Mouse (Mus musculus): ENCODE data around the gene Sept10.

The Sept10 gene

GRCm38 (mm10) chr10:59221473-59222270 lies at the start of gene Sept10, which contains the start of gene Sowahc:
TSS of gene Sept10 (minus strand) at chr10:59221847.
TSS of gene Sowahc (plus strand) at chr10:59221953.
- peak; percentile 97 for DNase-seq

- no peak for DNase-seq
Measured at GRCm38 (mm10) chr10:59268754-59269153, 47.1 kb upstream of the Sept10 start.

GRCm38 (mm10) chr10:59268109-59268508 lies 46.5 kb upstream of the Sept10 start:
- no peak for DNase-seq

- DNase-seq: no peak
Measured at GRCm38 (mm10) chr10:59267275-59267674, 45.6 kb upstream of the Sept10 start.

GRCm38 (mm10) chr10:59266097-59266496 lies 44.5 kb upstream of the Sept10 start:
- no peak for DNase-seq

GRCm38 (mm10) chr10:59265674-59266073 lies 44.0 kb upstream of the Sept10 start:
- no peak for DNase-seq

GRCm38 (mm10) chr10:59265067-59265466 lies 43.4 kb upstream of the Sept10 start:
- no peak for DNase-seq

- no peak for DNase-seq
Measured at GRCm38 (mm10) chr10:59262979-59263378, 41.3 kb upstream of the Sept10 start.

- DNase-seq: no peak
Measured at GRCm38 (mm10) chr10:59262021-59262420, 40.4 kb upstream of the Sept10 start.

GRCm38 (mm10) chr10:59261603-59262002 lies 40.0 kb upstream of the Sept10 start:
- DNase-seq: no peak

GRCm38 (mm10) chr10:59259572-59259971 lies 37.9 kb upstream of the Sept10 start:
- no peak for DNase-seq

- DNase-seq: no peak
Measured at GRCm38 (mm10) chr10:59256533-59256932, 34.9 kb upstream of the Sept10 start.

- no peak for DNase-seq
Measured at GRCm38 (mm10) chr10:59253541-59254079, 32.0 kb upstream of the Sept10 start.

GRCm38 (mm10) chr10:59252396-59252795 lies 30.7 kb upstream of the Sept10 start:
- no peak for DNase-seq

GRCm38 (mm10) chr10:59251980-59252379 lies 30.3 kb upstream of the Sept10 start:
- DNase-seq: no peak

GRCm38 (mm10) chr10:59250679-59251078 lies 29.0 kb upstream of the Sept10 start:
- DNase-seq: no peak

- no peak for DNase-seq
Measured at GRCm38 (mm10) chr10:59249531-59249930, 27.9 kb upstream of the Sept10 start.

- no peak for DNase-seq
Measured at GRCm38 (mm10) chr10:59241141-59241541, 19.5 kb upstream of the Sept10 start.

- DNase-seq: no peak
Measured at GRCm38 (mm10) chr10:59237757-59238156, 16.1 kb upstream of the Sept10 start.

GRCm38 (mm10) chr10:59236486-59236885 lies 14.8 kb upstream of the Sept10 start:
- no peak for DNase-seq

GRCm38 (mm10) chr10:59235847-59236246 lies 14.2 kb upstream of the Sept10 start:
- DNase-seq: no peak

- no peak for DNase-seq
Measured at GRCm38 (mm10) chr10:59235227-59235626, 13.6 kb upstream of the Sept10 start.

- no peak for DNase-seq
Measured at GRCm38 (mm10) chr10:59229205-59229820, 7.7 kb upstream of the Sept10 start.

- DNase-seq: no peak
Measured at GRCm38 (mm10) chr10:59225137-59225536, 3.5 kb upstream of the Sept10 start.

Data from right cerebral cortex, postnatal 4 days (tissue).